Comparison of ENCODE assay signal across 8 mouse cellular contexts in the genomic region with DNA sequence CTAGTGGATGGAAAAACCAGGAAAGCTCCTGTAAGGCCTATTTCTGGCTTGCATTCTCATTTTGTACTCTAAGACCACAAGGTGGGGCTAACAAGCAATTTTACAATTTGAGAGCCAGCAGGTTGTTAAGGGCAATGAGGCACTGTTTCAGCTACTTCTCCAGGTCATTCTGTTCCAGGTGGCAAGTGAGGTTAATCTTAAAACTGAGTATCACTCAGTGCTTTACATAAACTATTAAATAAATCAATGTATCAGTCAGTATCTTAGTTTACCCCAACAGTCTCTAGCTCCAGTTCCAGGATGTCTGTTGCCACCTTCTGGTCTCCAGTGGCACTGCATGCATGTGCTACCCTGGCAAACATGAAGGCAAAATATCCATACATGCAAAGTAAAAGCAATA. TPM values are rescaled to one million over a fixed set of nuclear protein-coding genes. Genes with fewer than 3 reads are reported as not detected.
DNase-seq lines count a peak whose midpoint lies in the region; ATAC-seq and TF ChIP-seq lines count a peak whose summit lies in the region.
"Had no signal": no experiment of that assay in that cellular context is flagged by ENCODE, and none has a peak within 500 bp of the region (broad histone marks: within the 10 kb centered on the region; RNA-seq: fewer than 3 reads in every experiment).

No protein-coding gene starts in this region.

- no peak overlapping the region for H3K4me3 ChIP-seq in forebrain, postnatal 0 days (ENCODE audit: low read depth, low read length)
- no peak overlapping the region for H3K4me3 ChIP-seq in kidney, embryonic 16.5 days (ENCODE audit: low read length)

- no peaks in the 10 kb centered on the region for H3K9me3 ChIP-seq in forebrain, postnatal 0 days (ENCODE audit: low read length)
- H3K9me3 ChIP-seq in kidney, embryonic 16.5 days (ENCODE audit: low read length) = no peaks in the 10 kb centered on the region

- no peaks in the 10 kb centered on the region for H3K27me3 ChIP-seq in forebrain, postnatal 0 days (ENCODE audit: insufficient read depth, low read length)
- no peaks in the 10 kb centered on the region for H3K27me3 ChIP-seq in kidney, embryonic 16.5 days (ENCODE audit: insufficient read depth, low read length)

- no peaks in the 10 kb centered on the region for H3K4me1 ChIP-seq in forebrain, postnatal 0 days (ENCODE audit: insufficient read depth)
- no peaks in the 10 kb centered on the region for H3K4me1 ChIP-seq in kidney, embryonic 16.5 days (ENCODE audit: insufficient read depth, low read length)

- no peak for ATAC-seq in forebrain, postnatal 0 days
- peak; percentile 39; the same call in 1 of the 2 replicates for ATAC-seq in kidney, embryonic 16.5 days (ENCODE audit: low FRiP score, low TSS enrichment)

- peak; percentile 76 for TF ChIP-seq CTCF in forebrain, postnatal 0 days (IDR thresholded peaks at IDR 0.05; ENCODE audit: low read depth)

- no peak overlapping the region for H3K9ac ChIP-seq in forebrain, postnatal 0 days
- no peak overlapping the region for H3K9ac ChIP-seq in kidney, embryonic 16.5 days (replicated peaks; ENCODE audit: low read length)

- DNase-seq in urinary bladder, postnatal 25 days (ENCODE audit: low spot score) = peak; percentile 50
- no peak for DNase-seq in urinary bladder, postnatal 10 days (ENCODE audit: low spot score)
- DNase-seq in adrenal gland, postnatal 14 days = peak; percentile 62
- DNase-seq in forebrain, postnatal 0 days = peak; percentile 65
- peak; percentile 47 to 56 for DNase-seq in lung, adult 18-20 months
- DNase-seq in right cerebral cortex, postnatal 4 days = peak; percentile 60

- no peak overlapping the region for H3K27ac ChIP-seq in forebrain, postnatal 0 days (ENCODE audit: low read depth, low read length)
- H3K27ac ChIP-seq in kidney, embryonic 16.5 days (ENCODE audit: low read length) = no peak overlapping the region

- no peak overlapping the region for H3K4me2 ChIP-seq in forebrain, postnatal 0 days (ENCODE audit: low read depth)
- no peak overlapping the region for H3K4me2 ChIP-seq in kidney, embryonic 16.5 days (replicated peaks; ENCODE audit: low read depth, low read length)

- no peaks in the 10 kb centered on the region for H3K36me3 ChIP-seq in forebrain, postnatal 0 days (ENCODE audit: insufficient read depth)
- no peaks in the 10 kb centered on the region for H3K36me3 ChIP-seq in kidney, embryonic 16.5 days (ENCODE audit: insufficient read depth, low read length)

RNA-seq across cellular contexts. Expression of a gene that starts 12.0 kb away (rescaled TPM):
- not detected in 2 replicates for total RNA-seq in adrenal gland, postnatal 14 days (2021)
- total RNA-seq in forebrain, postnatal 0 days (2014; rRNA removed) = not detected in 2 replicates
- not detected in 2 replicates for polyA plus RNA-seq in forebrain, postnatal 0 days (2015; fragmentation: Nextera tagmentation; extraction: Ambion mirVana)
- polyA plus RNA-seq in kidney, embryonic 16.5 days (2015; fragmentation: Nextera tagmentation; extraction: Ambion mirVana) = not detected in 2 replicates
- total RNA-seq: gastrocnemius, postnatal 36 days had no signal

RNA-seq across cellular contexts. Expression of a gene that starts 12.9 kb away (rescaled TPM):
- 45.3 and 55.8 TPM in 2 replicates for total RNA-seq in adrenal gland, postnatal 14 days (2021)
- 19.3 and 30.6 TPM in 2 replicates for total RNA-seq in forebrain, postnatal 0 days (2014; rRNA removed)
- 21.3 and 36.6 TPM in 2 replicates for polyA plus RNA-seq in forebrain, postnatal 0 days (2015; fragmentation: Nextera tagmentation; extraction: Ambion mirVana)
- 41.7 and 45.8 TPM in 2 replicates for polyA plus RNA-seq in kidney, embryonic 16.5 days (2015; fragmentation: Nextera tagmentation; extraction: Ambion mirVana)

RNA-seq across cellular contexts. Expression of a gene that starts 43.0 kb away (rescaled TPM):
- not detected in 2 replicates for total RNA-seq in adrenal gland, postnatal 14 days (2021)
- 0.15 and 0.19 TPM in 2 replicates for total RNA-seq in forebrain, postnatal 0 days (2014; rRNA removed)
- polyA plus RNA-seq in forebrain, postnatal 0 days (2015; fragmentation: Nextera tagmentation; extraction: Ambion mirVana) = 0.23 and 0.31 TPM in 2 replicates
- 0.22 and 0.27 TPM in 2 replicates for polyA plus RNA-seq in kidney, embryonic 16.5 days (2015; fragmentation: Nextera tagmentation; extraction: Ambion mirVana)
- total RNA-seq: gastrocnemius, postnatal 36 days had no signal

RNA-seq across cellular contexts. Expression of a gene that starts 45.4 kb away (rescaled TPM):
- total RNA-seq in adrenal gland, postnatal 14 days (2021) = 1.3 and 6.7 TPM in 2 replicates
- total RNA-seq in forebrain, postnatal 0 days (2014; rRNA removed) = 0.15 TPM in 1 of 2 replicates, not detected in the other
- 0.14 and 0.22 TPM in 2 replicates for polyA plus RNA-seq in forebrain, postnatal 0 days (2015; fragmentation: Nextera tagmentation; extraction: Ambion mirVana)
- 2.1 and 2.4 TPM in 2 replicates for polyA plus RNA-seq in kidney, embryonic 16.5 days (2015; fragmentation: Nextera tagmentation; extraction: Ambion mirVana)
- total RNA-seq: gastrocnemius, postnatal 36 days had no signal

RNA-seq across cellular contexts. Expression of a gene that starts 51.3 kb away (rescaled TPM):
- total RNA-seq in adrenal gland, postnatal 14 days (2021) = not detected in 2 replicates
- not detected in 2 replicates for total RNA-seq in forebrain, postnatal 0 days (2014; rRNA removed)
- not detected in 2 replicates for polyA plus RNA-seq in forebrain, postnatal 0 days (2015; fragmentation: Nextera tagmentation; extraction: Ambion mirVana)
- not detected in 2 replicates for polyA plus RNA-seq in kidney, embryonic 16.5 days (2015; fragmentation: Nextera tagmentation; extraction: Ambion mirVana)
- total RNA-seq: gastrocnemius, postnatal 36 days had no signal
